Mouse (Mus musculus) thymus, adult 2 months (tissue): ENCODE results near the gene Cilp.

Experiments used
- CTCF ChIP-seq: fragments of 200-500 bp; IDR thresholded peaks from 2 replicates; pipeline ENCODE4 v1.5.1; 2012; ENCODE audit warnings: mild to moderate bottlenecking, control low read depth, low read length, moderate library complexity, borderline replicate concordance; ENCODE audit not compliant: control insufficient read depth, poor library complexity, insufficient read depth; ENCODE audit errors: extremely low read depth
- POLR2A ChIP-seq: fragments of 200-500 bp; IDR thresholded peaks from 2 replicates; pipeline ENCODE4 v1.6.1; 2012; ENCODE audit warnings: mild to moderate bottlenecking, low read length, control low read depth, moderate library complexity; ENCODE audit not compliant: control insufficient read depth, poor library complexity, insufficient read depth; ENCODE audit errors: extremely low read depth

- TF ChIP-seq CTCF, result no peak
- no peak for TF ChIP-seq POLR2A
These were observed 13.0 kb upstream of the Cilp start for GRCm38 (mm10) chr9:65252026-65252425.
